Mouse (Mus musculus) embryonic facial prominence, embryonic 12.5 days (tissue): Measurements from ENCODE around the gene Kmt2d. TPM values are rescaled to one million over a fixed set of nuclear protein-coding genes. Genes with fewer than 3 reads are reported as not detected.

Experiments used
- ATAC-seq: fragments of 200-750 bp; cut with Nextera tagmentation; 2 replicates; pipeline ENCODE4 v1.8.0; 2017; ENCODE audit not compliant: insufficient number of reproducible peaks, insufficient read depth, low FRiP score, low TSS enrichment
- H3K27ac ChIP-seq: fragments of 300-500 bp; sonication (generic); 2 replicates; pipeline ENCODE4 v1.5.1; 2016; ENCODE audit warnings: mild to moderate bottlenecking
- H3K27me3 ChIP-seq: fragments of 300-500 bp; sonication (generic); 2 replicates; pipeline ENCODE4 v1.6.1; 2016; ENCODE audit warnings: mild to moderate bottlenecking, moderate library complexity
- H3K36me3 ChIP-seq: fragments of 300-500 bp; sonication (generic); 2 replicates; pipeline ENCODE4 v1.6.1; 2016; ENCODE audit warnings: mild to moderate bottlenecking
- H3K4me1 ChIP-seq: fragments of 300-500 bp; sonication (generic); 2 replicates; pipeline ENCODE4 v1.6.1; 2016
- H3K4me2 ChIP-seq: fragments of 300-500 bp; sonication (generic); replicated peaks from 2 replicates; pipeline ENCODE4 v1.6.1; 2016; ENCODE audit warnings: mild to moderate bottlenecking, moderate library complexity
- H3K4me3 ChIP-seq: fragments of 300-500 bp; sonication (generic); 2 replicates; pipeline ENCODE4 v1.5.1; 2016; ENCODE audit warnings: mild to moderate bottlenecking
- H3K9ac ChIP-seq: fragments of 300-500 bp; sonication (generic); 2 replicates; pipeline ENCODE4 v1.6.1; 2016; ENCODE audit warnings: mild to moderate bottlenecking, moderate library complexity
- H3K9me3 ChIP-seq: fragments of 300-500 bp; sonication (generic); 2 replicates; pipeline ENCODE4 v1.6.1; 2016; ENCODE audit warnings: mild to moderate bottlenecking, moderate library complexity
- WGBS: fragments of 180-500 bp; shearing (Covaris S2); methylation state at CpG from one replicate; pipeline ENCODE4 v1.1.7; 2016; 5-methylcytosine and 5-hydroxymethylcytosine counted together
- polyA plus RNA-seq: library from polyadenylated mRNA; unstranded; fragments of >200 nt; fragmentation: Nextera tagmentation; extraction: Ambion mirVana; gene quantifications from 2 replicates; pipeline ENCODE4 v1.2.1, GENCODE M21; 2016

Kmt2d gene
- polyA plus RNA-seq, 1 experiment from 2014 or later, result 12.9 TPM

DNA sequence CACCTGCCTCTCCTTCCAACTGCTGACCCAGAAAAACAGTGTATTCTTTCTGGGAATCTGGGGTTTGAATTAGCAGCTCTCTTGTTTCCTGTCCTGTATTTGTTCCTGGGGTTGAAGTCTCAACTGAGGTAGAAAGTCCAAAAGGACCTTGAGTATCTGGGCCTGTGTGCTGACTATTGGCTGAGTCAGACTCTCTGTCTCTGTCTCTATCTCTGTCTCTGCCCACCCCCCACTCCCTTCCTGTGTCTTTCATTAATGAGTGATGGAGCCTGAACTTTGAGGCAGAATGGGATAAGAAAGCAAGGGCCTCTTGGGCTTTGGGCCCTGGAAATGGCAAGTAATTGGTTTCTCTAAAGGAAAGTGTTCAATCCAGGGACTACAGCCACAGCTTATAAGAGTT is 12.7 kb upstream of the Kmt2d start:
- H3K4me2 ChIP-seq, result no peak overlapping the region
- peaks cover 13% of the 10 kb centered on the region; the same call in 1 of the 2 replicates for H3K4me1 ChIP-seq
- H3K27ac ChIP-seq, result no peak overlapping the region
- no peaks in the 10 kb centered on the region for H3K9me3 ChIP-seq
- no peak for ATAC-seq
- H3K9ac ChIP-seq, result no peak overlapping the region
- H3K36me3 ChIP-seq, result no peaks in the 10 kb centered on the region
- no peak overlapping the region for H3K4me3 ChIP-seq
- H3K27me3 ChIP-seq, result no peaks in the 10 kb centered on the region

DNA sequence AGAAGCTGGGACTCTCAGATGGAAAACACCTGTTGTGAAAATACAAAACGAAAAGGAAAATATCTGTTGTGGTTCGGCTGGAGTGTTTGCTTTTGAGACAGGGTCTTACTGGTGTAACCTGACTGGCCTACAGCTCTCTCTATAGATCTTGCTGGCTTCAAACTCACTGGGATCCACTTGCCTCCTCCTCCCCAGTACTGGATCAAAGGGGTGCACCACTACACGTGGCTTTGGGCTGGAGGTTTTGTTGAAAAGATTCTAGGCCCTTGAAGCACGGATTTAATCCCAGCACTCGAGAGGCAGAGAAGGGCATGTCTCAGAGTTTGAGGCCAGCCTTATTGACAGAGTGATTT is 10.6 kb upstream of the Kmt2d start:
- no peak; the same call in 1 of the 2 replicates for ATAC-seq
- H3K27me3 ChIP-seq, result no peaks in the 10 kb centered on the region
- peaks cover 13% of the 10 kb centered on the region; the same call in 1 of the 2 replicates for H3K4me1 ChIP-seq
- peak overlapping the region; percentile 30; the same call in 1 of the 2 replicates for H3K9ac ChIP-seq
- 9% methylated on average over 5 of the region's 5 CpGs for WGBS
- peak overlapping the region; percentile 77 for H3K4me2 ChIP-seq
- H3K4me3 ChIP-seq, result peak overlapping the region; percentile 64
- H3K9me3 ChIP-seq, result no peaks in the 10 kb centered on the region
- H3K36me3 ChIP-seq, result no peaks in the 10 kb centered on the region
- H3K27ac ChIP-seq, result peak overlapping the region; percentile 89

GRCm38 (mm10) chr15:98880978-98881655 is 10.1 kb upstream of the Kmt2d start:
- Histone ChIP-seq H3K27me3 (no peaks in the 10 kb centered on the region), H3K4me2 (peak overlapping the region; percentile 77), H3K27ac (peak overlapping the region; percentile 89), H3K4me1 (peaks cover 13% of the 10 kb centered on the region; the same call in 1 of the 2 replicates), H3K9me3 (no peaks in the 10 kb centered on the region), H3K9ac (peak overlapping the region; percentile 69), H3K36me3 (no peaks in the 10 kb centered on the region), H3K4me3 (peak overlapping the region; percentile 64)
- peak; percentile 94 for ATAC-seq
- under 1% methylated on average over 48 of the region's 48 CpGs for WGBS

DNA sequence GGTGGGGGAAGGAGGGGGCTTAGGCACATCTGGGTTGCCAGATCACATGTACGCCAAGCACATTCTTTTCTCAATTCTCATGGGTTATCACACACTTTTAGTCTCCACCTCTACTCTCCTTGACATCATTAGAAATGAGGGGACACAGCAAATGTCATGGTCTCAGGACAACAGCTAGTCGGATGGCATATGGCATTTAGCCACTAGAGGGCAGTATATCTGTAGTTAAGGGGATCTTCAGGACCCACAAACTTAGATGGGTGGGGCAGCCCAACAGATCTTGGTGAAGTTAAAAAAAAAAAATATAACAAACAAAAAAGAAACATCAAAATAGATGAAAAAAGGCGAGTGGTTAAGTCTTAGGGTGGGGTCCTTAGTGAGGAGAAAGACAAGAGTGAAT is 6.3 kb upstream of the Kmt2d start:
- Histone ChIP-seq H3K4me3 (no peak overlapping the region), H3K9me3 (no peaks in the 10 kb centered on the region), H3K27ac (no peak overlapping the region), H3K36me3 (no peaks in the 10 kb centered on the region), H3K4me1 (peaks cover 18% of the 10 kb centered on the region), H3K9ac (no peak overlapping the region), H3K27me3 (no peaks in the 10 kb centered on the region), H3K4me2 (no peak overlapping the region)
- no peak for ATAC-seq
- WGBS, result 10% methylated on average over 3 of the region's 3 CpGs

DNA sequence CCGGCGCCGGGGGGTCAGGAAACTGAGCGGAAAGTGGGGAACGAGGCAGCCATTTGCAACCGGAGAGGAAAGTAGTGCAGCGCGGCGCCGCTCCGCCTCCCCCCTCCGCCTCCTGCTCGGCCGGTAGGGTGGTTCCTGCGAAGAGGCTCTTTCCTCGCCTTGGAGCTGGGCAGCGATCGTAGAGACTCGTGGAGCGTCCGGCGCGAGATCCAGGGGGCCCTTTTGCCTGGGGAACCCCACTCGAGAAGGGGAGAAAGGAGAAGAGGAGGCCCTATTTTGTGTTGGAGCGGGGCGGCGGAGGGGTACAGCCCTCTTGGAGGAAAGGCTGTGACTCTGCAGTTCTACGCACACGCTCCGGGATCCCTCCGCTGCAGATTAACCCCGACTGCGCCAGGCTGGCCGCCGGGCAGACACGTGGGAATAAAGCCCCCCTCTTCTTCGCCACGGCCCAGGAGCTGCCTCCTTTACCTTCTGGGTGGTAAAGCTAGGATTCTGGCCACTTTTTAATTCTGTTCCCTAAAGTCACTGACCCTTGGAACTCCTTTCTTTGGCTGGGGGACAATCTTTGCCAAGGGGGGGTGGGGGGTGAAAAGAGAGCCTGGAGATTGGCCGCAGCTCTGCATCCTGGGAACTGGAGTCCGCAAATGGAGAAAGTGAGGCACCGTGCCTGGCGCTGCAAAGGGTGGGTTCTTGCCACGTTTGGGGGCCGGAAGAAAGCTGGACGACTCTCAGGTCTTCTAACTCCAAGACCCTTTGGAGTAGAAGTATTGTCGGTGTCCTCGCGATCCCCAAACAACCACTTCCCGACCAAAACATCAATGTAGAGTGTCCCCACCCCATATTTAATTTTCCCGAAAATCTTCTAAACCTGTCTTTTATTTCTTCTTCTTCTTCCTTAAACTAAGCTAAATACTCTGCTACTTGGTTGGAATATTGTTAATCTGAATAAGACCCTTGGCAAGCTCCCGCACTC is 1.2 kb upstream of the Kmt2d start:
- no peaks in the 10 kb centered on the region for H3K36me3 ChIP-seq
- H3K27me3 ChIP-seq, result no peaks in the 10 kb centered on the region
- H3K9ac ChIP-seq, result peak overlapping the region; percentile 98
- peak overlapping the region; percentile 99 for H3K27ac ChIP-seq
- peaks cover 34% of the 10 kb centered on the region for H3K4me1 ChIP-seq
- WGBS, result 1% methylated on average over 51 of the region's 51 CpGs
- peak overlapping the region; percentile 96 for H3K4me3 ChIP-seq
- no peaks in the 10 kb centered on the region for H3K9me3 ChIP-seq
- peak overlapping the region; percentile 100 for H3K4me2 ChIP-seq
- ATAC-seq, result peak; percentile 71

DNA sequence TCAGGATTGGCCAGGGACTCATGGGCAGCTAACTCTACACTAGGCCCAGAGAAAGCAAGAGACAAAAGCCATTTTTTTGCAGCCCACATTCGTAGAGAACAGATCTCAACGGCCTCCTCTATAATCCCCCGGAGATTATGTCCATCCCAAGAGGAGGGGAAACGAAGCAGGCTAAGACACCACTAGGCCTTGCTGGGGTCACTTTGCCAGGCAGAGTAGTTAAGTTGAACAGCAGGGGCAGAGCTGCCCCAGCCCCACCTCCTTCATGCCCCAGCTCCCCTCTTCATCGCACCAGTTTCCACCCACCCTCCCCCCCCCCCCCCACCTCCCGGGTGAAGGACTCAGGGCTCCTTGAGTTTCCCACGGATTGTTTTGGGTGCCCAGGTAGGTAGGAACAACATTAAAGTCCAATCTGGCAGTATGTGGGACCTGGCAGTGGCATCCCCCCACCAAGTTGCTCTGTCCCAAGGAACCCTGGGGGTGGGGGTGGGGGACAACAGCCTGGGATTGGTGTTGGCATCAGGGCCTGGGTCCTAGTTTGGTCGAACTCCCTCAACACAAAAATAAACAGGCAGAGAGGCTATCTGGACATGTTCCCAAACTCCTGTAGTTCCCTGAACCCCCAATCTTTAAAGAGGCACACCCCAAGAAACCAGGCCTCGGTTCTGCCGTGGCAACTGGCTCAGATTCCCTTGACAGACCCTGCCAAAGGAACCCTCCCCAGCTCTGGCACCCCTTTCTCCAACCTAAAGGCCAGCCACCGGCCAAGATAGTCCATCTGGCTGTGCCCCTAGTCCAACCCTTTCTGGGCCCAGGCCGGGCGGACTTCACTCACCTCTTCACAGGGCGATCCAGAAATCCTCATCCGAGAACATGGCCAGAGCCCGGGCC is 580 bp downstream of the Kmt2d start:
- ATAC-seq, result no peak
- no peaks in the 10 kb centered on the region for H3K9me3 ChIP-seq
- H3K4me2 ChIP-seq, result peak overlapping the region; percentile 100
- peaks cover 36% of the 10 kb centered on the region for H3K4me1 ChIP-seq
- H3K4me3 ChIP-seq, result peak overlapping the region; percentile 96
- peak overlapping the region; percentile 99; the same call in 1 of the 2 replicates for H3K27ac ChIP-seq
- 0% methylated on average over 15 of the region's 16 CpGs for WGBS
- peak overlapping the region; percentile 98 for H3K9ac ChIP-seq
- no peaks in the 10 kb centered on the region for H3K27me3 ChIP-seq
- H3K36me3 ChIP-seq, result peaks cover 11% of the 10 kb centered on the region

DNA sequence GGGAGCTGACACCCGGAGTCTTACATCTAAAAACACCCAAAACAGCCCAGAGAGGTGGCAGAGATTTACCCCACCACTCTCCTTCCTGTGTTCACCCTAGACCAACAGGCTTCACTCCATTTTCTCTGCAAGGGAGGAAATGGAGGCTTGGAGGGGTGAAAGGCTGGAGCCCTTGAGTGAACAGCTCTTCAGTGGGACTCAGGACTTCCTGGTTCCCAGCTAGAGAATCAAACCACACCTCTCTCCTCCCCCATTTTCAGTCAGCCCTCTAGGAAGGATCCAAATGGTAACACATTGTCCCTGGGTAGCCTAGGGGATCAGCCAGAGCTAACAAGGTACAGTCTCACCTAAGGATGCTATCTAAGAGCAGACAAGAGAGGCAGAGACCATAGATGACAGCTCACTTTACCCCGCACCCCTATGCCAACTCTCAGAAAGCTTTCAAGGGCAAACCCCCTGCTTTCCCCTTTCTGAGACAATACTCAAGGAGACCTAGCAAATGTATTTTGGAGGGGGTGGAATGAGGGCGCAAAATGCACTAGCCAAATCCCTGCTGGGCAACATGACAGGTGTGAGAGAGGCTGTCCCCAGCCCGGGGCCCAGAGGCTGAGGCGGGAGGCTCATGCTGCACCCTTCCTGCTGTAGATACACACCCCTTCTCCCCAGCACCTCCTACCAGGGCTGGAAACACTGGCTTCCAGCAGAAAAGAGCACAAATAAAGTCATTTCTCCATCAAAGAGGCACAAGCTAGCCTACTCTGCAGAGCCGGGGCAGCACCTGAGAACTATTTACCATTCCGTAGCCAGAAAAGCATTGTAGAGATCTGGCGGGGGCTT is 1.4 kb downstream of the Kmt2d start:
- H3K27ac ChIP-seq, result peak overlapping the region; percentile 99; the same call in 1 of the 2 replicates
- 13% methylated on average over 8 of the region's 8 CpGs for WGBS
- peak overlapping the region; percentile 96 for H3K4me3 ChIP-seq
- no peaks in the 10 kb centered on the region for H3K27me3 ChIP-seq
- H3K4me2 ChIP-seq, result peak overlapping the region; percentile 100
- no peak for ATAC-seq
- H3K9me3 ChIP-seq, result no peaks in the 10 kb centered on the region
- peaks cover 36% of the 10 kb centered on the region for H3K4me1 ChIP-seq
- H3K9ac ChIP-seq, result peak overlapping the region; percentile 98
- H3K36me3 ChIP-seq, result peaks cover 20% of the 10 kb centered on the region

GRCm38 (mm10) chr15:98868346-98869063 is 2.5 kb downstream of the Kmt2d start:
- peaks cover 36% of the 10 kb centered on the region for H3K4me1 ChIP-seq
- ATAC-seq, result no peak
- H3K9me3 ChIP-seq, result no peaks in the 10 kb centered on the region
- H3K4me2 ChIP-seq, result peak overlapping the region; percentile 100
- H3K4me3 ChIP-seq, result peak overlapping the region; percentile 96
- 33% methylated on average over 11 of the region's 11 CpGs for WGBS
- no peak overlapping the region; the same call in 1 of the 2 replicates for H3K27ac ChIP-seq
- peaks cover 31% of the 10 kb centered on the region for H3K36me3 ChIP-seq
- H3K9ac ChIP-seq, result peak overlapping the region; percentile 98
- H3K27me3 ChIP-seq, result no peaks in the 10 kb centered on the region

GRCm38 (mm10) chr15:98867321-98867720 is 3.7 kb downstream of the Kmt2d start:
- Histone ChIP-seq H3K9me3 (no peaks in the 10 kb centered on the region), H3K27me3 (no peaks in the 10 kb centered on the region), H3K4me3 (peak overlapping the region; percentile 96; the same call in 1 of the 2 replicates), H3K9ac (no peak overlapping the region), H3K27ac (no peak overlapping the region), H3K4me2 (peak overlapping the region; percentile 100), H3K4me1 (peaks cover 32% of the 10 kb centered on the region), H3K36me3 (peaks cover 42% of the 10 kb centered on the region)
- WGBS, result 69% methylated on average over 6 of the region's 6 CpGs
- ATAC-seq, result no peak

DNA sequence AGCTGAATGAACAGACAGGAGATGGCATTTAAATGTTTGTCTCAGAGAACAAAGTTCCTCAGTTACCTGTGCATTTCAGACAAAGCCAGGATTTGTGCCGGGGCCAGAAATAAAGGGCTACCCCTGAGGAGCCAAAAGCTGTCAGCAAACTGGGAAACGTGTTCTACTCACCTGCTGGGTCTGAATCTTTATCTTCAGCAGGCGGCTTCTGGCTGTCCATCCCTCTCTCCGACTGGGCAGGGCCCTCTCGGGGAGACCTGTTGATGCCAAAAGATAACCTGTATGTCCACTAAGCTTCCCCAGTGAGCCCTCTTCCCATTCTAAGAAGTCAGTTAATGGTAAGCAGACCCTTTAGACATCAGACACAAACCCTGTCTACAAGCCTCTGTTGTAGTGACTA is 4.5 kb downstream of the Kmt2d start:
- H3K9ac ChIP-seq, result no peak overlapping the region
- H3K4me1 ChIP-seq, result peaks cover 32% of the 10 kb centered on the region
- H3K9me3 ChIP-seq, result no peaks in the 10 kb centered on the region
- H3K4me3 ChIP-seq, result no peak overlapping the region
- no peaks in the 10 kb centered on the region for H3K27me3 ChIP-seq
- no peak for ATAC-seq
- no peak overlapping the region for H3K4me2 ChIP-seq
- H3K36me3 ChIP-seq, result peaks cover 51% of the 10 kb centered on the region
- 88% methylated on average over 5 of the region's 5 CpGs for WGBS
- no peak overlapping the region for H3K27ac ChIP-seq
